Mouse (Mus musculus): ENCODE data around the gene Cyp46a1.

DNA sequence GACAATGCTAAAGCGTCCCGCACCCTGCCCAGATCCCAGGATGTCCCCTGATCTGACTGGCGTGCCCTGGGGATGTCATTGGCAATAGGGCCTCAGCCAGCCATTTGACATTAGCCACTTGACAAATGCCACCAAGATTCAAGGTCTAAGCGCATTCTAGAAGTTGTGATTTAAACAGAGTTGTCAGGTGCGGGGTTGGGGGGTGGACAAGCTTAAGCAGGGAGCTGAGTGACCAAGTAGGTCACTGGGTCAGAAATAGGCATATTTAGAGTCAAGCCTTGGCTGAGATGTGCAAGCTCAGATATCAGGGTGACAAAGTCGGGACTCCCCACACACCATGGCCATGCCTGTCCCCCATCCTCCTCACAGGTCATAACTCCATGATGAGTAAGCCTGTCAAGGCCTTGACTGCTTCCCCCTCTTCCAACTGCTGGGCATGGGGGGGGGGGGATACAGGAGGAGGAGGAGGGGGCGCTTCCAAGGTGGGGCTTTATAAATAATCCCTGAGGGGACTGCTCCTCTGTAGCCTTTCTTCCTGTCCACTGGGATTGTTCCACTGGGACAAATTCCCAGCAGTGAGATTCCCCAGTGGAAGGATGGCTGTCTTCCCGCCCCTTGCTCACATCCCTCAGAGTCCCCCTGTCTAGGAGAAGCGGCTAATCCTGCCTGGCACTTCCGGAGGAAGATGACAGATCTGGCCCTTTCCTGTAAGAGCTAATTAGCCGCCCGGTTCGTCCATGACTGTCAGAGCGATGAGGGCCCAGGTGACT is 49.5 kb upstream of the Cyp46a1 start:
- TF ChIP-seq CTCF (IDR thresholded peaks at IDR 0.05; ENCODE audit: control insufficient read depth, insufficient read depth, low read length), result no peak
- TF ChIP-seq POLR2A (IDR thresholded peaks at IDR 0.05; ENCODE audit: borderline replicate concordance, control insufficient read depth, low read depth, low read length), result no peak

All from bone marrow, adult 2 months (tissue).